Mouse (Mus musculus): ENCODE data around the gene Zfp46. TPM values are rescaled to one million over a fixed set of nuclear protein-coding genes. Genes with fewer than 3 reads are reported as not detected.

Gene Zfp46
- polyA plus RNA-seq, 1 experiment from 2014 or later = 18.3 TPM

Other genes with a start within 250 kb of the Zfp46 start
- 236 and 245 TPM in 2 replicates for gene Rpl11, start 231.3 kb upstream of the Zfp46 start, polyA plus RNA-seq (2015; fragmentation: Nextera tagmentation; extraction: Ambion mirVana)
- 261 and 294 TPM in 2 replicates for gene Id3, start 141.2 kb upstream of the Zfp46 start, polyA plus RNA-seq (2015; fragmentation: Nextera tagmentation; extraction: Ambion mirVana)
- 7.8 and 9.6 TPM in 2 replicates for gene E2f2, start 112.3 kb upstream of the Zfp46 start, polyA plus RNA-seq (2015; fragmentation: Nextera tagmentation; extraction: Ambion mirVana)
- 2.6 and 4.8 TPM in 2 replicates for gene Asap3, start 78.3 kb upstream of the Zfp46 start, polyA plus RNA-seq (2015; fragmentation: Nextera tagmentation; extraction: Ambion mirVana)
- gene Tcea3, start 37.0 kb upstream of the Zfp46 start, polyA plus RNA-seq (2015; fragmentation: Nextera tagmentation; extraction: Ambion mirVana) = 47.7 and 61.6 TPM in 2 replicates
- 84.3 and 107 TPM in 2 replicates for gene Hnrnpr, start 26.3 kb downstream of the Zfp46 start, polyA plus RNA-seq (2015; fragmentation: Nextera tagmentation; extraction: Ambion mirVana)
- 0.18 and 0.37 TPM in 2 replicates for gene Htr1d, start 138.8 kb downstream of the Zfp46 start, polyA plus RNA-seq (2015; fragmentation: Nextera tagmentation; extraction: Ambion mirVana)
- gene 6030445D17Rik, start 177.6 kb downstream of the Zfp46 start, polyA plus RNA-seq (2015; fragmentation: Nextera tagmentation; extraction: Ambion mirVana) = 0.25 and 0.38 TPM in 2 replicates
- gene Luzp1, start 185.1 kb downstream of the Zfp46 start, polyA plus RNA-seq (2015; fragmentation: Nextera tagmentation; extraction: Ambion mirVana) = 99.5 and 104 TPM in 2 replicates